Mouse (Mus musculus) lung, adult 18-20 months (tissue): ENCODE results near the gene Dapl1.
A peak's percentile ranks its signal among the peaks of the same experiment; 100 is the strongest.

Source experiments
- DNase-seq, 2 experiments: peaks; one replicate each; pipeline ENCODE4 v3.0.0; 2022; ENCODE audit warnings: mixed read lengths in 2 of 2

Dapl1 gene

GRCm38 (mm10) chr2:59484438-59484837 is at the start of gene Dapl1:
TSS of gene Dapl1 (plus strand) at chr2:59484653.
- no peak for DNase-seq

- DNase-seq = no peak
Measured at GRCm38 (mm10) chr2:59434820-59435219, 49.6 kb upstream of the Dapl1 start.

DNA sequence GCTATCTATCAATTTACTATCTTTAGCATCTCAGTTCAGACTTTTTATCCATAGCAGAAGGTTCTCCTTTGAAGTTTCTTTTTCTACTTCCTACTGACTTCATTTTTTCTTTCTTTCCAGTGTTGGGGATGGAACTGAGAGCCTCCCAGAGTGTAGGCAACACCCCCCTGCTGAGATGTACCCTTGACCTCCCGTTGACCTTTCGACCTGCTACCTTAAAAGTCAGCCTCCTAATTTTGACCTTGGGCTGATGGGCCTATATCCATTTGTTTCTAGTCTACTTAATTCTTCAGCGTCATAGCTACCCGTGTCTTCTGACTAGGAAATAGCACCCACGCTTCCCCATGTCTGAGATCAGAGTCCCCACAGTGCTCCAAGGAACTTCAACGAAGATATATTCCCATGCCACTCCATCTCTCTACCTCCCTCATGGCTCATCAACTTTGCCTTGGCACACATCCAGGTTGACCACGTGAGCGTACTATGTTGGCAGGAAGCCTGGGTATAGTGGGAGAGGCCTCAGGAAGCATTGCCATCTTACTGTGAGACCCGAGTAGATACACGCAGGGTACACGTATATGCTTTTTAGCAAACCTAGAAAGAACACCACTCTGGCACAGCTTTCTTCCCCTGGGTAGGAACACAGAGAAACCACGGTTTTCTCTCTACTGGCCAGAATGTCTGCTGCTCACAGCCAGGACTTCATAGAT is 46.6 kb upstream of the Dapl1 start:
- peak; percentile 75 to 80 for DNase-seq

DNA sequence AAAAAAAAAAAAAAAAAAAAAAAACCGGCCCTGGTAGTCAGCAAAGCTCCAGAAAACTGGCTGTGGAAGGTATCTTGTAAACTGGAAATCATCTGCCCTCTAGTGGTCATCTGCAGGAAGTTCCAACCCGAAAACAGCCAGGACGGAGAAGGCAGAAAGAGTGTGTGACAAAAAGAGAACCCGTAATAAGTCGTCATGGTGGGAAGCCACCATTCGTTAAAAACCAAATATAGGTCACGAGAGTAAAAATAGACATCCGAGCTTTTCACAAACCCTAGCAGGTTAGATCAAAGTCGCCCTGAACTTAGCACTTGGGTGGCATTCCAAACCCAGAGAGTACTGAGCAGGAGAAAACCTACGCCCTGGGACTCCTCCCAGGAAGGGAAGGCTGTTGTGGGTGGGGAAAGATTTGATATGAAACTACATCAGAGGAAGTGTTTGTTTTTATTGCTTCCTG is 45.9 kb upstream of the Dapl1 start:
- peak; percentile 68 to 75 for DNase-seq

DNA sequence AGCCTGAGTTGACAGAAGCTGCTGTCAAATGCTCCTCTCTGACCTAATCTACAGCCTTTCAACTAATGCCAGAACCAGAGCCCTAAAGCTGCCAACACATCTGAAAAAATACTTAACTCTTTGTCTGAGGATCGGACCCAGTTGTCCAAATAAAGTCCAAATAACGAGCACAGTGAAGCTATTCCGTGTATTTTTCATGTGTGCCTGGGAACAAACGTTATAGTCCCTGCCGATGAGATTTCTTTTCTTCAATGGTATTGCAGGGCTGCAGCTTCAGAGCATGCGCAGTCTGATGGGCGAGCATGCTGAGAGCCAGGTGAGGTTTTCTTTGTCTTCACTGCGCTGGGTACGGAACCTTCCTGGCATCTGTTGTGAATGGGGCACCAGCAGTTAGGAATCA is 44.6 kb upstream of the Dapl1 start:
- no peak for DNase-seq

DNA sequence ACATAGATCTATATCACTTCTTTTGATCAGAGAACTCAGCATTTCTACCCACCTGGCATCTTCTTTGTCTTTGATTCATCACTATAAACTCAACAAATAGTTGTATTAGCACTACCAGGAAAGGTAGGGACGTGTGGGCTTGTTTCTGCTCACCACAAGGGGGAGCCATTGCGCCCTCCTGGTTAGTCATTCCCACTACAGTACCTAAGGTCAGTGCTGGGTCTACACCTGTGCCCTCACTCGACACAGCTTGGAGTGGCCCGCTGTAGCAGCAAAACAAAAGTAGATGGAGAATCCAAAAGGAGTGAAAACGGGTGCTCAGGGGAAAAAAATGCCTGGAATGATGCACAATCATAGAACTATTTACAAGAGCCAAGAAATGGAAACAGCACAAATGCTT is 44.0 kb upstream of the Dapl1 start:
- peak; percentile 59 to 76 for DNase-seq

DNA sequence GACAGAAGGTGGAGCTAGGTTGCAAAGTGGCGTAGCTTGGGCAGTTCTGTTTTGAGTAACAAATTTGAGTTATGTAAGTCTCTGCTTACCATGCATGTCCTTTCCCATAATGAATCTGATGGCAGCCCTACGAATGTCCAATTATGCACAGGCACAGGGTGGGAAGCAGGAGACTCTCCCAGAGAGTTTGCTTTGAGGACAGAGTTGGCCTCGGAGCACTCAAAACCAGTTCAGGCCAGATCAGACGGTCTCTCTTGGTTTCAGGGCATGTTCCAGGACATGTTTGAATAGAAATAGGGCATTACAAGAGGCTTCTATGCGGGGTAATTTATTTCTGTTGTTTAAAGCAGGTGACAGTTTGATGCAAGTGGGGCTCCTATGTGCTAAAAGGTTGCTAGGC is 42.8 kb upstream of the Dapl1 start:
- no peak for DNase-seq

GRCm38 (mm10) chr2:59446671-59447070 is 37.8 kb upstream of the Dapl1 start:
- no peak for DNase-seq

GRCm38 (mm10) chr2:59447712-59448111 is 36.7 kb upstream of the Dapl1 start:
- DNase-seq = no peak

GRCm38 (mm10) chr2:59448516-59448915 is 35.9 kb upstream of the Dapl1 start:
- DNase-seq = no peak

- DNase-seq = no peak
Measured at GRCm38 (mm10) chr2:59448921-59449320, 35.5 kb upstream of the Dapl1 start.

DNA sequence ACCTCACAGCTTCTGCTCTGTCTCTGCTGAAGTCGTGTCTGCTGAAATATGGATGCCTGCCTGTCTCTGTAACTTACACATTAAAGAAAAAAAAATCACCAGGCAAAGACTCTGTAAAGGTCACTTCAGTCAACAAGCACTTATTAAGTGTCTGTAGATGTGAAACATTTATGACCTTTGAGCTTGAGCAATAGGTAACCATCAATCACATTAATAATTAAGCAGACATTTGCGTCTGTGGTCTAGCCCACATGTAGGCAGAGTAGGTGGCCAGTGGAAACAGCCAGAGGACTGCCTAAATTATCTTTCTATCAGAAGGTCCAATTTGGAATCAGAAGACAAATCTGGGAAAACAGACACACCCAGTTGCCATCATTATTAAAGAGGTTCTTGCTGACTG is 32.8 kb upstream of the Dapl1 start:
- DNase-seq = no peak

DNA sequence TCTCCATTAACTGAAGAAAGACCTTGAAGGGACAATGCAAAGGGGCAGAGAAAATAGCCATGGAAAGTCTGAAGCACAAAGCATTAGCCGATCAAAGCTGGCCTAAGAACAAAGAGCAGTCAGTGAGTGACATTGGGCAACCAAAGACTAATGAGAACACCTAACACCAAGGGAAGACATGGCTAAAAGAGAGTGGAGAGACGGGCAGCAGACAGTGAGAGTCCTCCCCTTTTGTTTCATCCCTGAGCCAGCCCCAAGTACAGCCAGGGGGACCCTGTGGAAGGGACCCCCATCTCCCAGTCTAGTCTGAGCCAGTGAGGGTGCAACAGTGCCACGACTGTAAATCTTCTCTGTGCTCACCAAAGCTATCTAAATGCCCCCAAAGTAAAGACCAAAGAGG is 32.4 kb upstream of the Dapl1 start:
- DNase-seq = no peak

DNA sequence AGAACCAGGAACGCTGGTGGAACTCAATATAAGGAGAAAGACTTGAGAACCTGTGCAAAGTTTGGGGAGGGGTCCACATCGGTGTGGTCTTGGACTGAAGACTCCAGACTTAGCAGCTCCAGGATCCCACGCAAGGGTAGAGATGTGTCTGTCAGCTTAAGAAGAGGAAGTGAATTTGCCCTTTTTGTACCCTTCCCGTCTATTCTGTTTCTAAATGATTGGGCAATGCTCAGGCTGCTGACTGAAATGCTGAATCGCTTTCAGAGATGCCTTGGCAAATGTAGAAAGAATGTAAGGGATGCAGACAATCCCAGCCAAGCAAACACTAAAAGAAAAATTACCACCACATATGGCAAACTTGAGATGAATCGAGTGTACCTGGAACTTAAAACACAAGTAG is 22.4 kb upstream of the Dapl1 start:
- no peak for DNase-seq

DNA sequence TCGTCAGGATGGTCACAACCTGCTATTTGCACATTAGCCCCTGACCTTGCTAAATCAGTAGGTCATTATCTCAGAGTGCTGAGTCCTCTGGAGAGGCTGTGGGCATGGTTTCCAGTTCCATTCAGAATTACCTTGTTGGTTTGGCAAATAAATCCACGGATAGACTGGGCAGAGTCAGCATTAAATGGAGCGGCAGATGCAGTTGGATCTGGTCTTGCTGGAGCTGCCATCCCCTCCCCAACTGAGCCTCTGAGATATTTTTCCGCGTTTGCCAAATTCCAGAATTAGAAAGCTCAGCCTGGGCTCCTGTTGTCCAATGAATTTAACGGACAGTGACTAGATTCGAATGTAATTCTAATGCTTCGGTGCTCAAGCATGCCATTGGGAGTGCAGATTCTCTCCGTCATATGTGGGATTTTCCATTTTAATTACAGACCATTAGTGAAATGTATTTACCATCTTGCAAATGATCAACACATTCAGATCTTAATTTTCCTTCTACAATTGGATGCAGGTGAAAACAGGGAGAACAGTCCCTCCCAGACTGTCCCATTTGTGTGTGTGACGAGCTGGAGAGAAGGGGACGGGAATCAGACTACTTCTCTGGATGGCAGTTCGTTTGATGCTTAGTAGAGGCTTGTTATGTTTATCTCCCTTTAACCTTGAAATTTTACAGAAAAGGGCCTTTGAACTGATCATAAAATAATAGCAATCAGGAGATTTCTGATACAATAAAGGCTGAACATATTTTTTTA is 20.8 kb upstream of the Dapl1 start:
- no peak for DNase-seq

- no peak for DNase-seq
Measured at GRCm38 (mm10) chr2:59465671-59466070, 18.8 kb upstream of the Dapl1 start.

DNA sequence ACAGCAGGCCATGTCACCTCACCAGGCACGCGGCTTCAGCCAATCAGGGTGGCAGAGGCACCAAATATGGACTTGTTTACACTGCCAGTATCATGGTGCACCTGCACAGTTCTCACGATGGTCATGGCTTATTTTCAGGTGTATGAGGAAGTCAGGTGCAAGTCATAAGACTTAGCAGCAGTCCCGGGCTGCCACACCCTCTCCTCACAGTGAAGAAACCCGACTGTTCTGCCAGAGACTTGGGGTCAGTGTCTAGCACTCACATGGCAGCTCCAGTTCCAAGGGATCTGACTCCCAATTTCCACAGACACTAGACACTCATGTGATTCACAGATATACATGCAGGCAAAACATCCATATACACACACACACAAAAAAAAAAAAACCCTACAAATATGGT is 18.1 kb upstream of the Dapl1 start:
- DNase-seq = no peak

- DNase-seq = no peak
Measured at GRCm38 (mm10) chr2:59467085-59467484, 17.4 kb upstream of the Dapl1 start.

GRCm38 (mm10) chr2:59467976-59468375 is 16.5 kb upstream of the Dapl1 start:
- no peak for DNase-seq

DNA sequence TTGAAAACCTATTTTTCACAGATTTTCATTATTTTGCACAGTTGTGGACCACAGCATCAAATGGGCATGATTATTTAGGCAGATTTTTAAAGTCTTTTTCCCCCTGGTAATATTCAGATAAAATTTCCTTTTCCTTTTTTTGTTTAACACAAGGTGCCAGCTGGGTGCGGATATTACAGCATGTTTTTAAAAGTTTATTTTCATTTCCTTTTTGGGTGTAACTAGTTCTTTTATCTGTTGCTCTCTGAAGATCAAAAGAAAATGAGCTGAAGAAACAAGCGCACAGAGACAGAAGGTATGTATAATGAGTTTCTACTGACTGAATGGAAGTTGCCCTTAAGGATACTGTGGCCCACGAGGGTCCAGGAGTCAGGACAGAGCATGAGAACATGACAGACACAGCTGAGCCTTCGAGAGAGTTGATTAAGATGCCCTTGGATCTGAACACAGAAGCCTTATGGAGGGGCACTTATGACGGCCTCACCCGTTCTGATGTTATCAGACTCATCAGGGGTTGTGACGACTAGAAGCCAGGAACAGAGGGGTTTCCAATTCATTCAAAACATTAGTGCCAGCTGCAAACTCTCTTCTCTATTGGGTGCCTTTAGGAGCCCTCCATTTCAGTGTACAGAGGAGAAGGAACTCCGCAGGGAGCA is 14.7 kb upstream of the Dapl1 start:
- DNase-seq = peak in 1 of 2 experiments; percentile 12

GRCm38 (mm10) chr2:59470326-59471031 is 14.0 kb upstream of the Dapl1 start:
- peak; percentile 30 to 39 for DNase-seq

GRCm38 (mm10) chr2:59471051-59471948 is 13.2 kb upstream of the Dapl1 start:
- peak; percentile 15 to 22 for DNase-seq
